Mouse (Mus musculus): ENCODE measurements around the gene C130032M10Rik. TPM values are rescaled to one million over a fixed set of nuclear protein-coding genes. Genes with fewer than 3 reads are reported as not detected.

C130032M10Rik gene
- total RNA-seq (2023): not detected

DNA sequence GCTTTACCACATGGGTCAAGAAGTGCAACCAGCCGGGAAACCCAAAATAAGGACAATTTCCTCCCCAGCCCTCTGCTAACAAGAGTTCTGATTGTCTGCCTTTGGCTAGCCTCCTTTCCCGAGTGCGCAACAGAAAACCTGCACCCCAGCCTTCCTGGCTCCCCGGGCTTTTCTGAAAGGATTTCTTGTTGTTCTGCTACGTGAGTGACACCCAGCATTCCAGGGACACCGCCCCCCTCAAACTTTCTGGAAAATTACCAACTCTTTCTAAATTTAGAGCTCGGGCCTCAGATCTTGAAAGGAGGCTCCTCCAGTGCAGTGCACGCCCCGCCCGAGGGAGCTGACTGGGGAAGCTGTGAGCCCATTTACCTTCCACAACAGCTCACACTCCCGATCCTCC, at the start of gene C130032M10Rik:
Gene C130032M10Rik, plus strand, starts transcription at position 334 of the 400 bp plus-strand sequence.

DNA sequence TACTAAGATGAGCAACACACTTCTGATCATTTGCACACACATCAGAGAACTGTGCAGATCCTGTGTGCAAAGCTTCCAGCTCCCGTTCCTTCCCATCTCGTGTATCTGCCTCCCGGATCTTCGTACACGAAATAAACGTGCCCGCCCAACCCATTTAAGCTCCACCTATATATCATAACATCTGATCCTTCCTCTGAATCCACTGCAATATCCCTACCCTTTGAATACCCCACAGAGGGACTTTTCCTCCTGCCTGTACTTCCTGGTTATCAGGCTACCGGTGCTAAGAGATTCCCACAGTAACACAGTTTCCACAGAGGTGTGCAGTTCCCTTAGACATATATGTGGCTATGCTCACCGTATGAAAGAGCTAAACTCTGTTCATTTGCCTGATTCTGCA, 10.7 kb upstream of the C130032M10Rik start, which contains the start of gene Ccr4:
Gene Ccr4, minus strand, starts transcription at position 101 of the 400 bp plus-strand sequence.

DNA sequence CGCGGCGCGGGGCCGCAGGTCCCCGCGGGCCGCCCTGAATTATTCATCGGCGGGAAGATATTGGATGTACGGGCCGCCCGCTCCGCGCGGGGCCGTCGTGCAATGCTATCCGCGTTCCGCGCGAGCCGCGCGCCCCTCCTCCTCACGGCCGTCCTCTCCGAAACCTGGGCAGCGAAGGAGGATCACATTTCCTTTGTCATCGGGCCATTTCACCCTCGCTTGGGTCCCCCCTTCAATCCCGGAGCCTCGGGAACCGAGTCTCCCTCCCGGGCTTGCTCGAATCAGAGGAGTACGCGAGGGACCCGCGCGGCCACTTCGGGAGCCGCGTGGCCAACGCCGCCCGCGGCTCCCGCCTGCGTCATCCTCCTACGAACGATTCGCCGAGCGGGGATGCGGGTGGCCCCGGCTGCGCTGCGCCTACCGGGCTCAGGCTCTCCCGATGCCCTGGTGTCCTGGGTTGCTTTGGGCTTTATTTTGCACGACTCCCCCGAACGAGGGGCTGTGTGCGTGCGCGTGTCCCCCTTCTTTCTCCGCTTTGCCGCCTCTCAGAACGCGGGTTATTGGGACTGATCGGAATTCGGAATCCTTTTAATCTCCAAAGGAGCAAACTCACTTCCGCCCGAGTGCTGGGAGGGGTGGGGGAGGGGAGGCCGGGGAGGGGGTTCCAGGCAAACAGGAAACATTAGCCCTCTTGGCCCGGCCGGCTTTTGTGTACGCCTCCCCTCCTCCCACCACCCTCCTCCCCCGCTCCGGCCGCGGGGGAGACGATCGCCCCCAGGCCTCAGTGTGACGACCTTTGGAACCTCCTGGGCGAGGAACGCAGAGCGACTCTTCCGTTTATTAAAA, 48.5 kb downstream of the C130032M10Rik start, which contains the start of gene Trim71:
Gene Trim71, minus strand, starts transcription at position 609 of the 846 bp plus-strand sequence.

Other genes with a start within 250 kb of the C130032M10Rik start
- gene Bcl2a1c, start 185.6 kb upstream of the C130032M10Rik start, total RNA-seq (2023): not detected
- 1 to 10 TPM; 4.7 to 8.2 TPM for gene Crtap, start 125.0 kb upstream of the C130032M10Rik start, total RNA-seq (2023)
- 10 to 100 TPM; 17.3 to 19.9 TPM for gene Glb1, start 114.6 kb upstream of the C130032M10Rik start, total RNA-seq (2023)
- gene Tmppe, start 114.6 kb upstream of the C130032M10Rik start, total RNA-seq (2023): 1 to 10 TPM; 6.7 to 7.9 TPM
- not detected for gene Ccr4, start 10.8 kb upstream of the C130032M10Rik start, total RNA-seq (2023)
- not detected for gene Trim71, start 48.7 kb downstream of the C130032M10Rik start, total RNA-seq (2023)
- gene Cnot10, start 124.5 kb downstream of the C130032M10Rik start, total RNA-seq (2023): 10 to 100 TPM; 36.9 to 49.2 TPM
- 10 to 100 TPM; 38.2 to 47.4 TPM for gene Dync1li1, start 173.1 kb downstream of the C130032M10Rik start, total RNA-seq (2023)
- 100 to 1,000 TPM; 166 to 190 TPM for gene Cmtm6, start 215.4 kb downstream of the C130032M10Rik start, total RNA-seq (2023)

Measured in neutrophil, adult 83 days (primary cell).